Mouse (Mus musculus): Measurements from ENCODE around the gene Zfp553.

- TF ChIP-seq CTCF (IDR thresholded peaks at IDR 0.05; ENCODE audit: low read depth, low read length) (peak; percentile 85), POLR2A (IDR thresholded peaks at IDR 0.05; ENCODE audit: borderline replicate concordance, low read depth, low read length) (no peak)
These were observed 17.6 kb upstream of the Zfp553 start for GRCm38 (mm10) chr7:127214981-127215871.

Data from bone marrow macrophage, adult 2 months (primary cell).